Mouse (Mus musculus): Measurements from ENCODE around the gene Ociad2.
"Not testable (repeated sequence)": the region's sequence is repeated elsewhere in the genome, so short reads cannot be mapped to it uniquely, and the experiment has no call there.

The Ociad2 gene

GRCm38 (mm10) chr5:73351796-73352195 is 11.0 kb upstream of the Ociad2 start:
- no peak for DNase-seq

- no peak for DNase-seq
These were observed 8.7 kb upstream of the Ociad2 start for GRCm38 (mm10) chr5:73349514-73349913.

GRCm38 (mm10) chr5:73345254-73345653 is 4.4 kb upstream of the Ociad2 start:
- DNase-seq: no peak

GRCm38 (mm10) chr5:73344310-73344709 is 3.5 kb upstream of the Ociad2 start:
- DNase-seq: peak; percentile 13

GRCm38 (mm10) chr5:73342701-73343355 is 2.0 kb upstream of the Ociad2 start:
- DNase-seq: no peak

GRCm38 (mm10) chr5:73339779-73340722 is 777 bp downstream of the Ociad2 start:
- DNase-seq: no peak

- DNase-seq: peak; percentile 41
These were observed 2.0 kb downstream of the Ociad2 start for GRCm38 (mm10) chr5:73338832-73339163.

- peak; percentile 55 for DNase-seq
These were observed 2.6 kb downstream of the Ociad2 start for GRCm38 (mm10) chr5:73337961-73338831.

GRCm38 (mm10) chr5:73336448-73336847 is 4.4 kb downstream of the Ociad2 start:
- no peak for DNase-seq

DNA sequence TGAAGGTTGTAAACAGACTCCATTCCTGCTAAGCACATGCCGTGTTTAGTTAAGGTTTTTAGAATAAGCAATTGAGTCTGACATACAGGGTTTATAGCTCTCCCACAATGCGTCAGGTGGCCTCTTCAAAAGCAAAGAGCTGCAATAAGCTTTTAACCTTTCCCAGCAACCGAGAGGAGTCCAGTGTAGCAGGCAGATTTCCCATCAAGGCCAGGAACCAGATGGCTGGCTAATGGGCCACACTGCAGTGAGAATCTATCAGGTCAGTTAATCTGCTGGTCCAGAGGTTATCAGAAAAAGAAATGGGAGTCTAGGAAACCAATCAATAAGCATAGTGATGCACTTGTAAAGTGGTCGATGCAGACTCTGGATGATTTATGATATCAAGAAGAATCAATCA is 9.8 kb downstream of the Ociad2 start:
- peak; percentile 18 for DNase-seq

DNA sequence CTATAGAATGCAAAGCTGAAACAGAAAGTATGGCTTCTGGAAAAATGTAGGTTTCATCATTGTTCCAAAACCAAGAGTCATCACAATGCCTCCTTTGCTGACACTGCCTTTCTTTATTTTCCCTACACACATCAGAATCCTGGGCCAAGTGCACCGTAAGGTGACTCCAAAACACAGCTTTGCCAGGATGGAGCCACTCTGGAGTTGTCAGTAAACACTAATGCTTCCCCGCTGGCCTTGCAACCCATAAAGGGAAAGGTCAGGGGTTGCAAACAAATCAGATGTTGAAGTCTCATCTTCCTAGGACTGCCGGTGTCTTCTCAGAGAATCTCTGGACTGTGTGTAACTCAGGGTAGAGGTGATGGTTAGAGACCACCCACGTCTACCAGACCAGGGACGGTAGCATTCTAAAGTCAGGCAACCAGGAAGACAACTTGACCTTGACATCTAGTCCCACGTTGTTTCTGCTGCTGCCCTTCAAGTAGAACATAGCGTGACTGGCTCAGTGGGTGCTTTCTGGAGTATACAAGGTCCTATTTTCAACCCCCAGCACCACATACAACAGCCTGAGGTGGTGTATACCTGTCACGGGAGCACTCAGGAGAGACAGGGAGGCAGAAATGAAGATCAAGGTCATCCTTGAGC is 16.2 kb downstream of the Ociad2 start:
- DNase-seq: no peak

DNA sequence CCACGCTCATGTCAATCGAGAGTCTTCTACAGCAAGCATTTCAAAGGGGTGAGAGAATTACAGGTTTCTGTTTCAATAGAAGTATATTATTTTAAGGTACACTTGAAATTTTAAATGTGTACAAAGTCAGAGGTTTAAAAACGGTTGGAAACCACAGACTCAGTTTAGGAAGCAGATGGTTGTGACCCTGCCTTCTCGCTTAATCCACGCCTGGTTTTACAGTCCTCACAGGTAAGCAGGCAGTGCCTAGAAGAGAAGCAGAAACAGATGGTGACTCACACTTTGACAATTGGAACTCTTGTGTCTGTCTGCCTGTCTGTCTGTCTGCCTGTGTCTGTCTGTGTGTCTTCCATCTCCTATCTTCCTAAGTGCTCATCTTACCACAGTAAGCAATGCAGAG is 17.2 kb downstream of the Ociad2 start:
- no peak for DNase-seq

- DNase-seq: not testable (repeated sequence)
These were observed 18.1 kb downstream of the Ociad2 start for GRCm38 (mm10) chr5:73322684-73323083.

- DNase-seq: no peak
These were observed 21.5 kb downstream of the Ociad2 start for GRCm38 (mm10) chr5:73319306-73319705.

DNA sequence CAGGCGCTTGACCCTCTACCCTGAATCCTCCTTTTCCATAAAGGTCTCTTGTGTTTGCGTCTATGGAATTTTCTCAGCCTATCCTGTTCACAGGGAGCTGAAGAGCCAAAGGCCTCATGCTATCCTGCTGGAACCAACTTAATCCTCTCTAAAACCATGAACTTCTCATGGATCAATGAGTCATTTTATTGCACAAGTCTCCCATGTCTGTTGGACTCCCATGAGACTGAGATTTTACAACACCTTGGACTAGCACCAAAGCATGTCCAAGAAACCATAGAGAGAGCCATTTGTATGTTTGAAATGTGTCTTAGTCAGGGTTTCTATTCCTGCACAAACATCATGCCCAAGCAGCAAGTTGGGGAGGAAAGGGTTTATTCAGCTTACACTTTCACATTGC is 26.2 kb downstream of the Ociad2 start:
- no peak for DNase-seq

- DNase-seq: no peak
These were observed 27.2 kb downstream of the Ociad2 start for GRCm38 (mm10) chr5:73313591-73313990.

DNA sequence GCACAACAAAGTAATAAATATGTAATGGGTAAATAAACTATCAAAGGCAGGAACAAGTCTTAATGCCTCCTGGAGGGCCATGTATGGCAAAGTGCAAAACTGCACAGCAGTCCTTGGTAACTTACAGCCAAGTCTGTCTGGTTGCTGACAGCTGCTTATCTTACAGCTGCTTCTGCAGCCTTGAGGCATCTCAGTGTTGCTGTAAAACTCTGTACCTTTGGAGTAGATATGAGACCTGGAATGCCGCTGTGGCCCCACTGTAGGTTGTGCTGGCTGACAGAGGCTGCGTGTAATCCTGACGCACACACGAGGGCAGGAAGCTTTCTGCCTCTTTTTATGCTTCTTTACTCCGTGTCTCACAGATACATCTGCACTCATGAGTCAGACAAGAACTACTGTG is 29.4 kb downstream of the Ociad2 start:
- no peak for DNase-seq

GRCm38 (mm10) chr5:73310401-73310800 is 30.4 kb downstream of the Ociad2 start:
- DNase-seq: no peak

GRCm38 (mm10) chr5:73309496-73309895 is 31.3 kb downstream of the Ociad2 start:
- DNase-seq: no peak

GRCm38 (mm10) chr5:73307297-73307696 is 33.5 kb downstream of the Ociad2 start:
- no peak for DNase-seq

DNA sequence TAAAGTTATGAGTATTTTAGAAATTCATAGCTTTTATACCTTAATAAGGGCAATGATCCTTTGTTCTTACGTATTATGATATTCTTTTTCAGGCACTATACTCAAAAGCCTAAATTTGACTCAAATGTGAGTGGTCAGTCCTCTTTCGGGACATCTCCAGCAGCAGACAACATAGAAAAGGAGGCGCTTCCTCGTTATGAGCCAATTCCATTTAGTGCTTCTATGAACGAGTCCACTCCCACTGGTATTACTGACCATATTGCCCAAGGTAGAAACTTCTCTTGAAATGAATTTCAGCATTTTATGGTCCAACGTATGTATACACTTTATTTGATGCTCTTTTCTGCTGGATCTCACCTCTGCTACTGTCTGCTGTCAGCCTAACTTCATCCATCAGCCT is 34.3 kb downstream of the Ociad2 start:
- no peak for DNase-seq

DNA sequence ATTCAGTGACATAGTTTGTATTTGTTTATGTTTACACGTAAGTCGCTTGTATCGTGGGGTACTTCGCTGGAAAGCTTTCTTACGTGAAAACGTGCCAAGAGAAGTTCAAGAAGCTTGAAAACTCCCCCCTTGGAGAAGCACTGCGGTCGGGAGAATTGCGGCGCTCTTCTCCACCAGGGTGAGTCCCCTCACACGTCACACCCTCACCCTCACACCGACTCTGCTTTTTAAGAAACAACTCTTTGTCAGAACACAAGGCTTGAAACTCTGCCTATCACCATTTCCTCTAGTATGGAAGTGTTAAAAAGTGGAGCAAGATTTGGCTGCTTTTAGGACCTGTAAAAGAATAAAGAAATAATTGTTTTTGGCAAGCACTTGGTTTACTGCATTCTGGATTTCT is 36.3 kb downstream of the Ociad2 start:
- no peak for DNase-seq

All from embryo, embryonic 11 days (tissue).